Mouse (Mus musculus): ENCODE measurements around the gene Kdf1. TPM values are rescaled to one million over a fixed set of nuclear protein-coding genes. Genes with fewer than 3 reads are reported as not detected.

Kdf1 gene
- polyA plus RNA-seq, 1 experiment, result not detected

DNA sequence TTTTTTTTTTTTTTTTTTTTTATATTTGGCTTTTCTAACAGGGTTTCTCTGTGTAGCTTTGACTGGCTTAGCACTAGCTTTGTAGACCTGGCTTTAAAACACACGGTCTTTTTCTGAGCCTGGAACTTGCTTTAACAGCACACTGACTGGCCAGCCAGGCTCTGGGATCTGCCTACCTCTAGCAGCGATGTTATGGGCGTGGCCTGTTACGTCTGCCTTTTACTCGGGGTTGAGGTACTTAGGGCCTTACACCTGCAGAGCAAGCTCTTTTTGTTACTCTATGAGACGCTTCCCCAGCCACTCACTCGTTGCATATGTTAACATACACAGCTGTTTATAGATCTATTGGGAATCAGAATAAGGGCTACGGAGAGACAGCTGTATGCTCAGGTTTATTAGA is 48.5 kb downstream of the Kdf1 start:
- no peak for TF ChIP-seq CTCF (IDR thresholded peaks at IDR 0.05; ENCODE audit: borderline replicate concordance, insufficient read depth, low read length)
- no peak for TF ChIP-seq POLR2A (IDR thresholded peaks at IDR 0.05; ENCODE audit: low read depth, low read length)
- no peak overlapping the region for H3K4me3 ChIP-seq (ENCODE audit: insufficient read depth, low read length)
- H3K27ac ChIP-seq (ENCODE audit: insufficient read depth, low read length), result no peak overlapping the region
- 0 out of 2 replicates have a peak, but pooled peaks cover 3% of the 10 kb centered on the region for H3K4me1 ChIP-seq (ENCODE audit: control insufficient read depth, insufficient read depth, low read length)

DNA sequence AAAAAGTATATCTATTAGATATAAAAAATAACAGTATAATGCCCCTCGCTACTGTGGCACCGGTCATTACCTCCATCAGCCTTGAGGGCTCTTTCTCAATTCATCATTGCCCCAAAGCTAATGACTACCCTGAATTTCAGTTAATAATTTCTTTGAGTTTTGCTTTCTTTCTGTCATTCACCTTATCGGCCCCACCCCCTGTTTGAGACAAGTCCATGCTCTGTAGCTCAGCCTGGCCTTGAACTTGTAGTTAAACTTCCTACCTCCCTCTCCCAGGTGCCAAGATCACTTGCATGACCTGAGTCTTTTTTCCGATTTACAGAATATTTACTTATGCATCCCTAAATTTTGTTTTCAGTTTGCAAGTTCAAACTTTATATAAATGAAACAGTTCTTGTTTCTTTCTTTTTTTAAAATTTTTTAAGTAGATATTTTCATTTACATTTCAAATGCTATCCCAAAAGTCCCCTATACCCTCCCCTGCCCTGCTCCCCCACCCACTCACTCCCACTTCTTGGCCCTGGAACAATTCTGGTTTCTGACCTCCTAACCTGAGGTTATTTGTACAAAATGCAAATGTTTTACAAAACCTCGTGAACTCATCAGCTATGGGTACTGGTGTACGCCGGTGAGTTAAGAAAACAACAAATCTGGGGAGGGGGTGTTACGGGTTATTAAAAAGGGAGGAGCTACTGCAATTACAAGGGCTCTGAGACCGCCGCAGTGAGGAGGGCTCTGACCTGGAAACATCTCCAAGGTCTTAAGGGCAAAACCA is 50.7 kb downstream of the Kdf1 start:
- Histone ChIP-seq H3K4me3 (ENCODE audit: insufficient read depth, low read length) (no peak overlapping the region), H3K4me1 (ENCODE audit: control insufficient read depth, insufficient read depth, low read length) (0 out of 2 replicates have a peak, but pooled peaks cover 3% of the 10 kb centered on the region), H3K27ac (ENCODE audit: insufficient read depth, low read length) (no peak overlapping the region; the same call in 1 of the 2 replicates)
- TF ChIP-seq CTCF (IDR thresholded peaks at IDR 0.05; ENCODE audit: borderline replicate concordance, insufficient read depth, low read length) (no peak), POLR2A (IDR thresholded peaks at IDR 0.05; ENCODE audit: low read depth, low read length) (no peak)

DNA sequence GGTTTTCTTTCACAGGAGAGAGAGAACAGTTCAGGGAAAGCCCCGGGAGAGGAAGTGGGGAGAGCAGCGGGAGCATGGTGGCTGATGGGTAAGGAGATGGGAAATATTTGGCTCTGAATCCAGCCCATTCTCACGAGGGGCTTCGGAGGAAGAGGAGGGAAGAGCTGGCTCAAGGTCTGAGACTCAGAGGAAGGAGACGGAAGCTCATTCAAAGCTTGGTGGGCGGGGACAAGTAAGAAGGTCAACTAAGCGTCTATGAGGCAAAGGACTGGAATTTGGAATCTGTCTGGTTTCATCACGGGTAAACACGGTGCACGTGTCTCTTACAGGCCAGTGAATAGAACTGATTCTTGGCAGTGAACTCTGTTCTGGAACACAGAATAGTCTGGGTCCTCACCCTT is 51.3 kb downstream of the Kdf1 start:
- 0 out of 2 replicates have a peak, but pooled peaks cover 3% of the 10 kb centered on the region for H3K4me1 ChIP-seq (ENCODE audit: control insufficient read depth, insufficient read depth, low read length)
- no peak overlapping the region for H3K4me3 ChIP-seq (ENCODE audit: insufficient read depth, low read length)
- no peak overlapping the region; the same call in 1 of the 2 replicates for H3K27ac ChIP-seq (ENCODE audit: insufficient read depth, low read length)
- TF ChIP-seq POLR2A (IDR thresholded peaks at IDR 0.05; ENCODE audit: low read depth, low read length) (no peak), CTCF (IDR thresholded peaks at IDR 0.05; ENCODE audit: borderline replicate concordance, insufficient read depth, low read length) (no peak)

DNA sequence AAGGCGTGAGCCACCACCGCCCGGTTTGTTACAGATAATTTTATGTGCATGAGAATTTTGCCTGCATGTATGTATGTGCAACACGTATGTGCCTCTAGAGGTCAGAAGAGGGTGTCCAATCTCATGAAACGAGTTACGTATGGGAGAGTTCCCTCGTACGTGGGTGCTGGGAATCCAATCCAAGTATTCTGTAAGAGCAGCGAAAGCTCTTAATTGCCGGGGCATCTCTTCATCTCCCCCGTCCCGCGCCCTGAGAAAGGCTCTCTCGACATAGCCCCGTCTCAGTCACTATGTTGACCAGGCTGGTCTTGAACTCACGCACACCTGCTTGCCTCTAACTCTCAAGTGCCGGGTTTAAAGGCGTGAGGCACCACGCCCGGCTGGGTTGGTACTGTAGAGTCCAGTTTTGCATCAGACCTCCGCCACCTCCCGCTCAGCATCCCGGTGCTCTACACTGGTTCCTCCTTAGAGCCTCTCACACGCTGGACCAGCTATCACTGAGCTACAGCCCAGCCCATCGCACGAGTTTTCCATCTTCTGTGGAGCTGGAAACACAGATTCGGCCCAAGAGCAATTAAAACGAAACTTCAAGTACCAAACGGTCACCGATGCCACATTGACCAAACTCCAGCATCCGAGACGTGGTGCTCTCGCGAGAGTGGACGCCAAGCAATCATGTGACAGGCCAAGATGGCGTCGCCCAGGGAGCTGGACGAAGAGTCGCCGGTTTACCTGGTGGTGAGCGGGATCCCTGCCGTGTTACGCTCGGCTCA is 55.5 kb downstream of the Kdf1 start, which contains the start of gene Gpatch3:
TSS of gene Gpatch3 (plus strand) at position 676 of the 773 bp plus-strand sequence.
- peak within 1 kb of the TSS; percentile 54 for H3K4me3 ChIP-seq (ENCODE audit: insufficient read depth, low read length)
- peak within 1 kb of the TSS; percentile 69 for H3K27ac ChIP-seq (ENCODE audit: insufficient read depth, low read length)
- TF ChIP-seq POLR2A (IDR thresholded peaks at IDR 0.05; ENCODE audit: low read depth, low read length) (peak; percentile 96), CTCF (IDR thresholded peaks at IDR 0.05; ENCODE audit: borderline replicate concordance, insufficient read depth, low read length) (no peak)
- H3K4me1 ChIP-seq (ENCODE audit: control insufficient read depth, insufficient read depth, low read length), result 0 out of 2 replicates have a peak, but pooled peaks cover 3% of the 10 kb centered on the region

DNA sequence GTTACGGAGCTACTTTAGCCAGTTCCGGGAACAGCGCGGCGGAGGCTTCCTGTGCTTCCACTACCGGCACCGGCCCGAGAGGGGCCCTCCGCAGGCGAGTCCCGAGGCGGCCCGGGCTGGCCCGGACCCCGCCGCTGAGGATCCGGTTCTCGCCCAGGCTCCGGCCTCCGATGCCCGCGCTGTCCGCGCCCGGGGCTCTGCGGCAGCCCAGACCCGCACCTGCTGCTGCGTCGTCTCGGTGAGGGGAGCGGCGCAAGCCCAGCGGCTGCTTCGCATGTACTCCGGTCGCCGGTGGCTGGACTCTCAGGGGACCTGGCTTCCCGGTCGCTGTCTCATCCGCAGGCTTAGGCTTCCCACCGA is 56.1 kb downstream of the Kdf1 start:
- H3K27ac ChIP-seq (ENCODE audit: insufficient read depth, low read length), result no peak overlapping the region
- TF ChIP-seq POLR2A (IDR thresholded peaks at IDR 0.05; ENCODE audit: low read depth, low read length), result no peak
- no peak for TF ChIP-seq CTCF (IDR thresholded peaks at IDR 0.05; ENCODE audit: borderline replicate concordance, insufficient read depth, low read length)
- H3K4me1 ChIP-seq (ENCODE audit: control insufficient read depth, insufficient read depth, low read length), result 0 out of 2 replicates have a peak, but pooled peaks cover 3% of the 10 kb centered on the region
- peak overlapping the region; percentile 54 for H3K4me3 ChIP-seq (ENCODE audit: insufficient read depth, low read length)

DNA sequence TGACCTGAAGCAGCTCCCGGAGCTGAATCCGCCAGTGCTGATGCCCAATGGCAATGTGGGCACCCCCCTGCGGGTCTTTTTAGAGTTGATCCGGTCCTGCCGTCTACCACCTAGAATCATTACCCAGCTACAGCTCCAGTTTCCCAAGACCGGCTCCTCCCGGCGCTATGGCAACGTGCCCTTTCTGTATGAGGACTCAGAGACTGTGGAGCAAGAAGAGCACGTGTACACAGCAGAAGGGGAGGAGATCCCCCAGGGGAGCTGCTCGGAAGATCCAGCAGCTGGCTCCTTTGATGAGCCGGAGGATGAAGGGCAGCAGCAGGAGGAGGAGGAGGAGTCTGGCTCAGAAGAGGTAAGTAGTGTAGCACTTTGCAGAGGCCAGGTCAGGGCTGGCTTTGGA is 59.2 kb downstream of the Kdf1 start:
- TF ChIP-seq CTCF (IDR thresholded peaks at IDR 0.05; ENCODE audit: borderline replicate concordance, insufficient read depth, low read length) (no peak), POLR2A (IDR thresholded peaks at IDR 0.05; ENCODE audit: low read depth, low read length) (no peak)
- Histone ChIP-seq H3K4me3 (ENCODE audit: insufficient read depth, low read length) (no peak overlapping the region), H3K27ac (ENCODE audit: insufficient read depth, low read length) (no peak overlapping the region), H3K4me1 (ENCODE audit: control insufficient read depth, insufficient read depth, low read length) (no peaks in the 10 kb centered on the region)

Other genes with a start within 250 kb of the Kdf1 start
- gene Tmem222, start 241.2 kb upstream of the Kdf1 start, polyA plus RNA-seq (2011; ENCODE audit: insufficient read length, low read depth, missing spikeins), result 37.8 and 47.7 TPM in 2 replicates
- 21.2 and 21.7 TPM in 2 replicates for gene Wdtc1, start 165.5 kb upstream of the Kdf1 start, polyA plus RNA-seq (2011; ENCODE audit: insufficient read length, low read depth, missing spikeins)
- gene Slc9a1, start 149.3 kb upstream of the Kdf1 start, polyA plus RNA-seq (2011; ENCODE audit: insufficient read length, low read depth, missing spikeins), result 26.2 and 34.7 TPM in 2 replicates
- 9.1 and 13.3 TPM in 2 replicates for gene Tent5b, start 38.8 kb upstream of the Kdf1 start, polyA plus RNA-seq (2011; ENCODE audit: insufficient read length, low read depth, missing spikeins)
- 32.3 and 37.4 TPM in 2 replicates for gene Trnp1, start 20.4 kb upstream of the Kdf1 start, polyA plus RNA-seq (2011; ENCODE audit: insufficient read length, low read depth, missing spikeins)
- 84.2 and 89.6 TPM in 2 replicates for gene Nudc, start 27.0 kb downstream of the Kdf1 start, polyA plus RNA-seq (2011; ENCODE audit: insufficient read length, low read depth, missing spikeins)
- not detected in 2 replicates for gene Nr0b2, start 34.4 kb downstream of the Kdf1 start, polyA plus RNA-seq (2011; ENCODE audit: insufficient read length, low read depth, missing spikeins)
- 4.8 and 5.7 TPM in 2 replicates for gene Gpatch3, start 55.8 kb downstream of the Kdf1 start, polyA plus RNA-seq (2011; ENCODE audit: insufficient read length, low read depth, missing spikeins)
- 10.9 and 12.2 TPM in 2 replicates for gene Gpn2, start 65.4 kb downstream of the Kdf1 start, polyA plus RNA-seq (2011; ENCODE audit: insufficient read length, low read depth, missing spikeins)
- 8.4 and 12.1 TPM in 2 replicates for gene Sfn, start 83.2 kb downstream of the Kdf1 start, polyA plus RNA-seq (2011; ENCODE audit: insufficient read length, low read depth, missing spikeins)
- gene Zdhhc18, start 131.2 kb downstream of the Kdf1 start, polyA plus RNA-seq (2011; ENCODE audit: insufficient read length, low read depth, missing spikeins), result 28.8 and 31.3 TPM in 2 replicates
- 6.9 and 10.4 TPM in 2 replicates for gene Pigv, start 153.7 kb downstream of the Kdf1 start, polyA plus RNA-seq (2011; ENCODE audit: insufficient read length, low read depth, missing spikeins)
- gene Arid1a, start 237.8 kb downstream of the Kdf1 start, polyA plus RNA-seq (2011; ENCODE audit: insufficient read length, low read depth, missing spikeins), result 43.9 and 52.1 TPM in 2 replicates

All from embryonic fibroblast, embryonic 13.5 days (primary cell).